Mouse (Mus musculus): ENCODE measurements around the gene Jmy. TPM values are rescaled to one million over a fixed set of nuclear protein-coding genes. Genes with fewer than 3 reads are reported as not detected.

The Jmy gene
- polyA plus RNA-seq, 1 experiment from 2014 or later = 2.3 TPM

DNA sequence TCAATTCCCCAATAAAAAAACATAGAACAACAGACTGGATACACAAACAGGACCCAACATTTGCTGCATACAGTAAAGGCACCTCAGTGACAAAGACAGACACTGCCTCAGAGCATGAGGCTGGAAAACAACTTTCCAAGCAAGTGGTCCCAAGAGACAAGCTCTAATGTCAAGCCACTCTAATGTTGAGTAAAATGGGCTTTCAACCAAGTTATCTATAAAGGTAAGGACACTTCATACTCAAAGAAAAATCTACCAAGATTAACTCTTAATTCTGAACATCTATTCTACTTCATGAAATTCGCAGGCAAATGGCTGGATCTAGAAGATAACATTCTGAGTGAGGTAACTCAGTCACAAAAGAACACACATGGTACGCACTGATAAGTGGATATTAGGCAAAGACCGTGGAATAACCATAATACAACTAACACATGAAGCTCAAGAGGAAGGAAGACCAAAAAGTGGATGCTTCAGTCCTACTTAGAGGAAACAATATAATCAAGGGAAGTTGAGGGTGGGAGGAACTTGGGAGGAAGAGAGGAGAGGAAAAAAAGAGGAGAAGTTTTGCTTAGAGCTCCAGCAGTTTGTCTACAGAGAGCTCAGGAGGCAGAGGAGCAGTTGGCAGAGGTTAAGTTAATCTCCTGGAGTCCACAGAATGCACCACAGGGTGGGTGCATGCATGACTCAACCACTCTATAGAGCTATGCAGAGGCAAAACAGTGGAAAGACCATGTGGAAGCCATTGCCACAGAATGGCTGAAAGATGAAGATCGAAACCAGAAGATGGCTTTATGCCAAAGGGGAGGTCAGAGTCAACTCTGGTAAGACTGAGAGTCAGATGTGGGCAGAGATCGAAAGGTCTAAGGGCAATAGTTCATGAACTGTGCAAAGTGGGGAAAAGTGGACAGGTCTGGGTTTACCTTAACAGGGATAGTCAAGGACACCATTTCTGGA, 71.4 kb downstream of the Jmy start:
- Histone ChIP-seq H3K27ac (no peak overlapping the region), H3K9me3 (no peaks in the 10 kb centered on the region), H3K4me1 (no peaks in the 10 kb centered on the region), H3K4me3 (no peak overlapping the region), H3K27me3 (ENCODE audit: poor library complexity, severe bottlenecking) (no peaks in the 10 kb centered on the region), H3K36me3 (replicated peaks) (peaks cover 11% of the 10 kb centered on the region; the same call in 1 of the 2 replicates)
- 95% methylated on average over 5 of the region's 5 CpGs for WGBS
- DNase-seq (ENCODE audit: extremely low spot score, low spot score) = no peak

DNA sequence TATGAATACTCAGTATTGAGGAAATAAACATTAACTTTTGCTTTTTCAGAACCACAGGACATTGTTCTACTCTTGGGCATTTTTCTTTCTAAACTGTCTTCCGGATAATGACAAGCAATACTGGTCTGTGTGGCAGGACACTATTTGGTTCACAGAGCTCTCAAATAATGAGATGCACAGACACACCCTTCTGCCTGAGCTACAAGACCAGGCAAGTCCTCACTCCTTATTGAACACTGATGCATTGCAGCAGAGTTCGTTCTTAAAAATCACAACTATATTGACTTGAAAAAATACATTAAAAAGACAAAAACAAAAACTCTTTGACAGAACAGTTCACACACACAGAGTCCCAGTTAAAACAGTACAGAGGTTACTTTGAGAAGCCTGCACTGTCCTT, 76.4 kb downstream of the Jmy start:
- Histone ChIP-seq H3K4me1 (no peaks in the 10 kb centered on the region), H3K4me3 (no peak overlapping the region), H3K27ac (no peak overlapping the region), H3K36me3 (replicated peaks) (peaks cover under 1% of the 10 kb centered on the region; the same call in 1 of the 2 replicates), H3K27me3 (ENCODE audit: poor library complexity, severe bottlenecking) (no peaks in the 10 kb centered on the region), H3K9me3 (no peaks in the 10 kb centered on the region)
- no peak for DNase-seq (ENCODE audit: extremely low spot score, low spot score)
- 85% methylated on average over 2 of the region's 2 CpGs for WGBS

DNA sequence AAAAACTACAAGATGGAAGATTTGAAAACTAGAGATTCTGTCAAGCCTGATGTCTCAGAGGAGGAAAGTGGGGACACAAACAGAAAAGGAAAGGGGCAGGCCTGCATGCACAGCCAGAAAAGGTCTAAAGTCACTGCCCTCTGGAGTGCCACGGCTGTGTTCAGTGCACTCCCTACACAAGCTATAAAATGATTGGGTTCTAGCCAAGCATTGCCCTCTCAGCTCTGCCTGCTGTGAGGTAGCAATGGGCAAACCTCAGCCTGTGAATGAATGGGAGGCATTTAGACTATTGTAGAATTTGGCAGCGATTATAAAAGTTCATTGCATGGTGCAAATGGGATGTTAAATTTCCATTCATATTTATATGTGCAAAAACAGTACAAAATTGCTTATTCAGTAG, 79.8 kb downstream of the Jmy start:
- DNase-seq (ENCODE audit: extremely low spot score, low spot score) = no peak
- H3K27ac ChIP-seq = no peak overlapping the region
- WGBS = 90% methylated on average over 2 of the region's 2 CpGs
- no peaks in the 10 kb centered on the region for H3K27me3 ChIP-seq (ENCODE audit: poor library complexity, severe bottlenecking)
- H3K36me3 ChIP-seq (replicated peaks) = no peaks in the 10 kb centered on the region
- no peaks in the 10 kb centered on the region for H3K4me1 ChIP-seq
- H3K4me3 ChIP-seq = no peak overlapping the region
- H3K9me3 ChIP-seq = no peaks in the 10 kb centered on the region

DNA sequence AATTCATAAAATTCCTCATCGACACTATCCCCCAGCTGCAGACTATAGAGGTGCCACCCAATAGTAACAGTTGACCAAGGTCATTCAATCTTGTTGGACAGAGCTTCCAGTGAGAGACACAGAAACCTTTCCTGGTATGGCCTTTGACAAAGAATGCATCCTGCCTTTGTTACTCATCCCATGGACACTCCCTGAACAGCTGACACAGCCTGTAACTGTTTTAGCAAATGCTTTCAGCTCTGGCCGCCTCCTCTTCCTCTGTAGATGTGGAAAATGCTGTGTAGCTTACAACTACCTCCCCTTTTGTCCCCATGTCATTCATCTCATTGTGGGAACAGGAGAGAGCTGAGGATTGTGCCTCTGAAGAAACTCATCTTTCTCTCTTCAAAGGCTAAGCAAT, 81.3 kb downstream of the Jmy start:
- H3K4me3 ChIP-seq = no peak overlapping the region
- 84% methylated on average over 2 of the region's 2 CpGs for WGBS

DNA sequence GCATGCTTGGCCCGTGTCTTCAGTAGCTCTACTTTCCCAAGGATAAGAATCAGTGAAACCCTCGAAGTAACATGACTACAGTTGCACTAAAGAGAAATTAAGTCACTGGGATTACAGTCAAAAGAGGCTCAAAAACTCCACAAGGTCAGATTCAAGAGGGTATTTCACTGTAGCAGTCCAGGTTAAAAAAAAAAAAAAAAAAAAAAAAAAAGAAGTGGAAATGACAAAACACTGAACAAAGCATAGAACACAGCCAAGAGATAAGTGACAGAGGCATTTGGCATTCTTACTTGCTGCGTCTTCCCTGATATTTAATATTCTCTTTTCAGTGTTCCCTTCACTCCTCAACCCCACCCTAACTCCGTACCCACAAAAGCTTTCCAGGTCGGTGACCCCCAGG, 84.6 kb downstream of the Jmy start:
- H3K27ac ChIP-seq = no peak overlapping the region
- no peaks in the 10 kb centered on the region for H3K36me3 ChIP-seq (replicated peaks)
- WGBS = 90% methylated on average over 5 of the region's 5 CpGs
- no peaks in the 10 kb centered on the region for H3K9me3 ChIP-seq
- H3K4me3 ChIP-seq = no peak overlapping the region
- H3K4me1 ChIP-seq = no peaks in the 10 kb centered on the region
- DNase-seq (ENCODE audit: extremely low spot score, low spot score) = no peak
- no peaks in the 10 kb centered on the region for H3K27me3 ChIP-seq (ENCODE audit: poor library complexity, severe bottlenecking)

More for the DNA sequence above, 81.3 kb downstream of the Jmy start:
- H3K4me1 ChIP-seq = no peaks in the 10 kb centered on the region
- no peak for DNase-seq (ENCODE audit: extremely low spot score, low spot score)
- H3K9me3 ChIP-seq = no peaks in the 10 kb centered on the region
- no peaks in the 10 kb centered on the region for H3K36me3 ChIP-seq (replicated peaks)
- H3K27ac ChIP-seq = no peak overlapping the region
- H3K27me3 ChIP-seq (ENCODE audit: poor library complexity, severe bottlenecking) = no peaks in the 10 kb centered on the region

DNA sequence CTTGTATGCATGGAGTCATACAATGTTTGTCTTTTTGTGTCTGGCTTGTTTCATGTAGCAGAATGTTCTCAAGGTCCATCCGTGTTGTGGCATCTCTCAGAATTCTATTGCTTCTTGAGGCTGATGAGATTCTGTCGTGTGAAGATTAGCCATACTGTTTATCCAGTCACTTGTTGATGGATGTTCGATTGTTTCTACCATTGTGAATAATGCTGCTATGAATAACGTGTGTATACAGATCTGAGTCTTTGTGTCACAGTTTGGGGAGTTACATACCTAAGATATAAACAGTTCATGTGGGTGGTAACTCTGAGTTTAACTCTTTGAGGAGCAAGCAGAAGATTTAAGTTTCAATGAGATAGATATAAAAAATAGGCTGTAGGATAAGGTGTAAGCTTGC, 89.3 kb downstream of the Jmy start:
- 90% methylated on average over 4 of the region's 4 CpGs for WGBS
- Histone ChIP-seq H3K36me3 (replicated peaks) (peaks cover 9% of the 10 kb centered on the region), H3K27ac (no peak overlapping the region), H3K27me3 (ENCODE audit: poor library complexity, severe bottlenecking) (no peaks in the 10 kb centered on the region), H3K9me3 (no peaks in the 10 kb centered on the region), H3K4me3 (no peak overlapping the region), H3K4me1 (no peaks in the 10 kb centered on the region)
- DNase-seq (ENCODE audit: extremely low spot score, low spot score) = no peak

DNA sequence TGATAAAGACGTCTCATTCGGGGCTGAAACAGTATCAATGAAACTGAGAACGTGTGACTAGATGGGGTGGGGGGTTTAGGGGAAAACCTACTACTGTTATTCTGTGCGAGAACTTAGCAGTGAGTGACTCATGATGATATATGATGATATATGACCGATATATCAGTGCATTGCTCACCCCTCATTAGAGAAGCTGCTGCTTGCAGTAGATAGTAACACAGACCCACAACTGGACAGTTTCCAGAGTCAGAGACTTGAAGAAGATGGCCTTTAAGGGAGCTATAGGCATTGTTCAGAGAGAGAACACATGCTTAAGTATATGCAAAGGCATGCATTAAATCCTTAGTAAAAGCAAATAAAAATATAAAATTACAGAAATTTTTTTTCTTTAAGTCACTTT, 92.8 kb downstream of the Jmy start:
- Histone ChIP-seq H3K27me3 (ENCODE audit: poor library complexity, severe bottlenecking) (no peaks in the 10 kb centered on the region), H3K4me3 (no peak overlapping the region), H3K9me3 (no peaks in the 10 kb centered on the region), H3K27ac (no peak overlapping the region), H3K36me3 (replicated peaks) (peaks cover 12% of the 10 kb centered on the region), H3K4me1 (no peaks in the 10 kb centered on the region)
- 93% methylated on average over 5 of the region's 5 CpGs for WGBS
- DNase-seq (ENCODE audit: extremely low spot score, low spot score) = no peak

DNA sequence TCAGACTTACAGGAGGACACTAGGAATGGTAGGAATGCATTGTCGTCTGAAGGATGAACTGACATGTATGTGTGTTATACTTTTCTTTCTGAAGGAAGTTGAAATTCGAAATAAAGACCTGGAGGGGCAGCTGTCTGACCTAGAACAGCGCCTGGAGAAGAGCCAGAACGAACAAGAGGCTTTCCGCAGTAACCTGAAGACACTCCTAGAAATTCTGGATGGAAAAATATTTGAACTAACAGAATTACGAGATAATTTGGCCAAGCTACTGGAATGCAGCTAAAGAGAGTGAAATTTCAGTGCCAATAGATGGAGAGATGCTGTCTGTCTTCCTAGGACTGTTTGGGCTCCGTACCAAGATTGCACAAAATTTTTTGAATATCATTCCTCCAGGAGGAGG, 97.7 kb downstream of the Jmy start:
- Histone ChIP-seq H3K4me1 (no peaks in the 10 kb centered on the region), H3K36me3 (replicated peaks) (peaks cover 31% of the 10 kb centered on the region), H3K4me3 (no peak overlapping the region), H3K27ac (no peak overlapping the region), H3K27me3 (ENCODE audit: poor library complexity, severe bottlenecking) (no peaks in the 10 kb centered on the region), H3K9me3 (peaks cover 5% of the 10 kb centered on the region; the same call in 1 of the 2 replicates)
- no peak for DNase-seq (ENCODE audit: extremely low spot score, low spot score)
- WGBS = 93% methylated on average over 7 of the region's 7 CpGs

DNA sequence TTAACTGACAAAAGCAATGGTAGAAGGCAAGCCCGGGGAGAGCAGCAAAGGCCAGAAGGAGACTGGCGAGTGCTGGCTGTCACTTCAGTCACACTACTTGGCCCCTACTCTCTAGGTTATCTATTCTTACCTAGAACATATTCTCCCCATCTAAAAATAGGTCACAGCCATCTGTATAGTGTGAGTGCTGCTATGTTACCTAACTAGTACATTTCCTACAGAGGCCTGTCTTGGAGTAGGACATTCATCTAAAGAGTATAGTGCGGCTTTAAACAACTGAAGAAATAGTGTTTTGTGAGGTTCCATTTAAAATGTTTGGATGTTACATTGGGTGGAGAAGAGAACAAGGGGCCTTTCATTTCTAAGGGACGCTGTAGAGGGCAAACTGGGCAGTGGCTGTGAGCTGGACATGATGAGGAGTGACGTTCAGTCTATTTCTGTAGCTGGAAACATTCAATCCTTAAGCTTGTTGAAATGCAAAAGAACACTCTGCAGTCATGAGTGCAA, 99.8 kb downstream of the Jmy start:
- 91% methylated on average over 5 of the region's 5 CpGs for WGBS
- no peak overlapping the region for H3K4me3 ChIP-seq
- no peak for DNase-seq (ENCODE audit: extremely low spot score, low spot score)
- H3K9me3 ChIP-seq = peaks cover 5% of the 10 kb centered on the region; the same call in 1 of the 2 replicates
- no peak overlapping the region for H3K27ac ChIP-seq
- H3K27me3 ChIP-seq (ENCODE audit: poor library complexity, severe bottlenecking) = no peaks in the 10 kb centered on the region
- peaks cover 47% of the 10 kb centered on the region for H3K36me3 ChIP-seq (replicated peaks)
- H3K4me1 ChIP-seq = no peaks in the 10 kb centered on the region

DNA sequence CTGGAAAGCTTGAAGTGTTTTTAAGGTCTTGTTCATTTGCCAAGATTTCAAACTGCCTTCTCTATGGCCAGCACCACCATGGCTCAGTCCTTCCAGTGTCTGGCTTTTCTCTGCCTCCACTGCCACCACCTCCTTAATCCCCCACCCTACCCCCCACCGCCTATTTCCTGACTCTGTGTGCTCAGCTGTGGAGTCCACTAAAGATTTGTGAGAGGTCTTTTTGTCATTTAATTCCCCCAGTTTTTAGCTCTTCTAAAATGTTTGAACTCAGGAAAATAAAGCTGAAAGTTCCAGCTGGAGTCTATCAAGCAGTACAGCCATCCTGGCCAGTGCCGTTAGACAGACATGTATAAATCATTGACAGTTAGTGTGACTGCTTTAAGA, 110.4 kb downstream of the Jmy start:
- 56% methylated on average over 2 of the region's 2 CpGs for WGBS
- Histone ChIP-seq H3K27me3 (ENCODE audit: poor library complexity, severe bottlenecking) (no peaks in the 10 kb centered on the region), H3K4me1 (0 out of 2 replicates have a peak, but pooled peaks cover 6% of the 10 kb centered on the region), H3K9me3 (no peaks in the 10 kb centered on the region), H3K36me3 (replicated peaks) (peaks cover 26% of the 10 kb centered on the region), H3K4me3 (no peak overlapping the region), H3K27ac (no peak overlapping the region)
- no peak for DNase-seq (ENCODE audit: extremely low spot score, low spot score)

DNA sequence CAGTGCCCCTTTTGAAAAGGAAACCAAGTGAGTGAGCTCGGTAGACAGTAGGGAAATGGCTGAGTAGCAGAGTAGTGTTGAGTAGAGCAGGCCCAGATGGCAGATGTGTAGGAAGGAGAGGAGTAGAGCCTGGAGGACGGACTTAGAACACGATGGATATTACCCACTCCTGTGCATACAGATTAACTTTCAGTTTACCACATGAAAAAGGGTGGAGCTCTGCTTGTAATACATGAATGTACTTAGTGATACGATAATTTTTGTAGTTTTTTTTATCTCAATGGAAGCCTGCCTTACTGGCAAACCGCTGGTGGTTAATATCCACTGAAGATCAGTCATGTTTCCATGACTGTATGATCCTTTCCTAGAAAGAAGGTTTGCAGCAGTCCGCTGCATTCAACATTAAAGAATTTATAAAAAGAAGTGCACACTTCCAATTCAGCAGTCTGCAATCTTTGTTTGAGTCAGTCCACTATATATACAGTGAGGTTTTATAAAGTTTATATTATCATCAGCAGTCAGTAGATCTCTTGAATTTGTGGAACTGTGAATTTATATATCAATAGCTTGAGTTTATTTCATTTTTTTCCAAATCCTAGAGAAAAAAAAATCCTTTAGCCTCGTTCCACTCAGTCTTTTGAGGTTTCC, 110.9 kb downstream of the Jmy start:
- Histone ChIP-seq H3K4me1 (0 out of 2 replicates have a peak, but pooled peaks cover 6% of the 10 kb centered on the region), H3K27ac (no peak overlapping the region), H3K9me3 (no peaks in the 10 kb centered on the region), H3K4me3 (no peak overlapping the region), H3K36me3 (replicated peaks) (peaks cover 21% of the 10 kb centered on the region), H3K27me3 (ENCODE audit: poor library complexity, severe bottlenecking) (no peaks in the 10 kb centered on the region)
- no peak for DNase-seq (ENCODE audit: extremely low spot score, low spot score)
- 86% methylated on average over 7 of the region's 7 CpGs for WGBS

DNA sequence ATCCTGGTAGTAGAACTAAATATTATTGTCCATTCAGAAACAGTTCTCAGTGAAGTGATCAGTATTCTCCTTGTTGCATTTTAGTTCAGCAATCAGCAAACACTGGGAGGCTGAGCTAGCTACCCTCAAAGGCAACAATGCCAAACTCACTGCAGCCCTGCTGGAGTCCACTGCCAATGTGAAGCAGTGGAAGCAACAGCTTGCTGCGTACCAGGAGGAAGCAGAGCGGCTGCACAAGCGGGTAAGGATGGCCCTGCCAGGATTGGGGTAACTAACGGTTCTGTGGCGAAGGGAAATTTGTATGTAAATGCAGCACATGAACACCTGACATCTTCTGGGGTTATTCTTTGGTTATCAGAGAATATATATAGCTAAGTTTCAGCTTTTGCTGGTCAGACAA, 112.2 kb downstream of the Jmy start:
- H3K27ac ChIP-seq = no peak overlapping the region
- peaks cover 13% of the 10 kb centered on the region for H3K36me3 ChIP-seq (replicated peaks)
- H3K4me1 ChIP-seq = 0 out of 2 replicates have a peak, but pooled peaks cover 6% of the 10 kb centered on the region
- no peaks in the 10 kb centered on the region for H3K27me3 ChIP-seq (ENCODE audit: poor library complexity, severe bottlenecking)
- H3K9me3 ChIP-seq = no peaks in the 10 kb centered on the region
- no peak for DNase-seq (ENCODE audit: extremely low spot score, low spot score)
- 92% methylated on average over 5 of the region's 5 CpGs for WGBS
- H3K4me3 ChIP-seq = no peak overlapping the region

DNA sequence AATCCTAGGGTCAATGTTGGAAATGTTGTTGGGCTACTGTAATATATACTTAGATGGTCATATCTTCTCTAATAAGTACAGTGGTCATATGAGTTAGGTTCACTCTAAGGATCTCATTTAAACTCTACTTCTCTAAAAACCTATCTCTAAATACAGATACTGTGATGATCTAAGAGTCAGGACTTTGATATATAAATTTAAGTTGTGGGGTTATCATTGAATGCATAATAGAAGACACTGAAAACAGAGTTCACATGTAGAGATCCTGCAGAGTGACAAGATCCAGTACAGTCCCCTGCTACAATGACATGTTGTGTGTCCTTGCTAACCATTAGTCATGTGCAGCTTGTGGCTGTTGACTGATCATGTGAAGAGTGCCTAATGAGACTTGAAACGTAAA, 114.5 kb downstream of the Jmy start:
- Histone ChIP-seq H3K27me3 (ENCODE audit: poor library complexity, severe bottlenecking) (no peaks in the 10 kb centered on the region), H3K36me3 (replicated peaks) (no peaks in the 10 kb centered on the region; the same call in 1 of the 2 replicates), H3K9me3 (no peaks in the 10 kb centered on the region), H3K4me1 (0 out of 2 replicates have a peak, but pooled peaks cover 6% of the 10 kb centered on the region), H3K4me3 (no peak overlapping the region), H3K27ac (no peak overlapping the region)
- 90% methylated on average over 1 of the region's 1 CpGs for whole genome bisulfite sequencing
- no peak for DNase-seq (ENCODE audit: extremely low spot score, low spot score)

Data from forebrain, embryonic 10.5 days (tissue).